Mouse (Mus musculus) central nervous system, embryonic 18 days (tissue): Measurements from ENCODE around the gene Cyp4x1. TPM values are rescaled to one million over a fixed set of nuclear protein-coding genes. Genes with fewer than 3 reads are reported as not detected.

Source experiments
- polyA plus RNA-seq: library from polyadenylated mRNA; depleted of rRNA; stranded (reverse); fragments of >200 nt; gene quantifications from 2 replicates; pipeline ENCODE4 v1.2.3, GENCODE M21; 2012; rRNA removed

The Cyp4x1 gene
- 11.0 and 11.8 TPM in 2 replicates for polyA plus RNA-seq

DNA sequence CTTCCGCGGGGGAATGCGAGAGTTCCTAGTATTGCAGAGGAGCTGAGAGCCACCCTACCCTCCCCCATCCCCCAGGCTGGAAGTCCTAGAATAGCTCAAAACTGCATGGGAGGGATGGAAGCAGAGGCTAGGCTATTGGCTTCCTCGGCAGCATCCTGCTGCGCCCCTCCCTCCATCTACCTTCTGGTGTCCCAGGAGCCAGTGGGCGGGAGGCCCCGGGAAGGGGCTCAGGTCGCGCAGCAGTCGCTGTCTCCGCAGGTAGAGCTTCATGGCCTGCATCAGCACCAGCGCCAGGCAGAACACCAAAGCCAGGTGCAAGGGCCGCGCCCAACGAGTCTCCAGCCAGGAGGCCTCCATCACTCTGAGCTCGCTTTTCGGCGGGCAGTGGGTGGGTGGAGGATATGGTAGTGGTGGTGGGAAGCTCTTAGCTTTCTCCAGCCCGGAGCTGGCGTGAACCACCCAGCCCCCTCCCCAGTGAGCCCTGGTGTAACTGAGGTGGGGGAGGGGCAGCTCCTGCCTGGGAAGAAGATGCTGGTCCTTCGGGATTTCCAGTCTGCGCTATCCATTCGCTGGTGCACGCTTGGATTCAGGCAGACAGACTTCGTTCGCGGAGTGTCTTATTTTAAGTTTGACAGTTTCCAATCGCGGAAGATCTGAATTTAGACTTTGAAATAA is at the start of gene Cyp4x1:
Gene Cyp4x1 (minus strand): TSS at position 661 of the 675 bp plus-strand sequence.

DNA sequence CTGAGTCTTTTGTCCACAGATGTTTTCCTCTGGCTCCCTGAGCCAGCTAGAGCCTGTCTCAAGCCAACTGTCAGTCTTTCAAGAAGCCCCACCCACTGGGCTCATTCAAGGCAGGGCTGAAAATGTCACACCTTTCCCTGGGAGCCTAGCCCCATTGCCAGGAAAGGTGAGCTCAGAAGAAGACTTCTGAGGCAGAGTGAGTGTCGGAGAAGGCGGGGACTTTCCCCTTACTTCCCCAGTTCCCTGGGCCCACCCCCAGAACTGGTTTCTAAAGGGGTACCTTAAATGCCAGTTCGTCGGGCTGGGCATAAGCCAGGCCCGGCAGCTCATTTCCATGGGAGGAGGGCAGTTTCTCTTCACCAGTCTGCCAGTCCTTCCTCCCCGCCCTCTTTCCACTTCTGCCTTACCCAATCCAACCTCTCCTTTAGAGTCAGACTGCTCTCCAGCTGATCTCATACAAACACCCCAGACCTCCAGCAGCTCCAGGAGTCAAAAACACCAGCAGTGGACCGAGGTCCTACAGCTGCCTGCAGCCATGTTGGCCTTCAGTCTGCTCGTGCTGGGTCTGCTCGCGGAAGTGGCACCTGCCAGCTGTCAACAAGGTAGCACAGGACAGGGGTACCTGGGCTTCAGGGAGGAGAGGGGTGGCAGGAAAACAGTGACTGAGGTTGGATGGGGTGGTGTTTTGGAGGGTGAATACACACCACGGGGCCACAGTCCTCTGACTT is 45.3 kb downstream of the Cyp4x1 start, which contains the start of gene Pdzk1ip1:
Gene Pdzk1ip1 (plus strand): TSS at position 98 of the 728 bp plus-strand sequence.

DNA sequence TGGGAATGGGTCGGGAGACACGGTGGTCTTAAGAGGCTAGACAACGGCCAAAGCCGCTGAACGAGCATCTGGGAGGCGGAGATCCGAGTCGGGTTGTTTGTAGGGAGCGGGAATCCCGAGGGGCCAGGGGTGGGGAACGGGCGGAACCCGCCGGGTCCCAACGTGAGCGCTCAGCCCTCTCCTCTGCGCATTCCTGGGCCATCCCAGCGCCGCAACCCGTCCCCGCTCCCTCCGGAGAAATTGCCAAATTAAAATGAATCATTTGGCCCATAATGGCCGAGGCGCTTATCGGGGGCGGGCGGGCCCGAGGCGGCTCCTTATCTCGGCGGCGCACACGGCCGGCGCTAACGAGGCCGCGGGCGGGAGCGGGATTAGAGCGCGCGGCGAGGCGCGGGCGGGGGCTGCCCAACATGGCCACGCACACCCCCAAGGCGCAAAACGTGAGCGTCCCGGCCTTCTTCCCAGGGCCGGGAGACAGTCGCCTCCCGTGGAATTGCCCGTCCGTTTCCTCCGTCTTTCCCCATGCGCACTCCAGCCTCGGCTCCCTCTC is 77.6 kb downstream of the Cyp4x1 start, which contains the start of gene Tal1:
Gene Tal1 (plus strand): TSS at position 56 of the 550 bp plus-strand sequence.

Other genes with a start within 250 kb of the Cyp4x1 start
- gene Foxd2, start 225.4 kb downstream of the Cyp4x1 start, polyA plus RNA-seq, result 0.63 and 0.84 TPM in 2 replicates
- gene Foxe3, start 208.3 kb downstream of the Cyp4x1 start, polyA plus RNA-seq, result not detected in 2 replicates
- 81.3 and 91.8 TPM in 2 replicates for gene Cmpk1, start 147.0 kb downstream of the Cyp4x1 start, polyA plus RNA-seq
- gene Stil, start 134.1 kb downstream of the Cyp4x1 start, polyA plus RNA-seq, result 3.2 and 3.4 TPM in 2 replicates
- gene Tal1, start 77.9 kb downstream of the Cyp4x1 start, polyA plus RNA-seq, result 10.0 and 11.9 TPM in 2 replicates
- gene Pdzk1ip1, start 45.6 kb downstream of the Cyp4x1 start, polyA plus RNA-seq, result 1.7 and 3.0 TPM in 2 replicates
- not detected in 2 replicates for gene Cyp4a29, start 107.8 kb upstream of the Cyp4x1 start, polyA plus RNA-seq
- not detected in 2 replicates for gene Cyp4a12a, start 164.8 kb upstream of the Cyp4x1 start, polyA plus RNA-seq